Mouse (Mus musculus): Measurements from ENCODE around the gene Gatb. TPM values are rescaled to one million over a fixed set of nuclear protein-coding genes. Genes with fewer than 3 reads are reported as not detected.

Gatb gene
- total RNA-seq, 2 experiments from 2014 or later, result 17.4 to 21.4 TPM

GRCm38 (mm10) chr3:85698496-85698895, 124.6 kb downstream of the Gatb start:
- no peak for DNase-seq (ENCODE audit: low spot score in 2 of 2)

- no peak for DNase-seq (ENCODE audit: low spot score in 2 of 2)
Observed at GRCm38 (mm10) chr3:85703141-85703882, 129.4 kb downstream of the Gatb start.

Other genes with a start within 250 kb of the Gatb start
- 1 to 10 TPM; 3.4 to 3.7 TPM for gene Fam160a1, start 243.2 kb downstream of the Gatb start, total RNA-seq (2021)